Comparison of ENCODE assay signal across 12 mouse cellular contexts in the genomic region with DNA sequence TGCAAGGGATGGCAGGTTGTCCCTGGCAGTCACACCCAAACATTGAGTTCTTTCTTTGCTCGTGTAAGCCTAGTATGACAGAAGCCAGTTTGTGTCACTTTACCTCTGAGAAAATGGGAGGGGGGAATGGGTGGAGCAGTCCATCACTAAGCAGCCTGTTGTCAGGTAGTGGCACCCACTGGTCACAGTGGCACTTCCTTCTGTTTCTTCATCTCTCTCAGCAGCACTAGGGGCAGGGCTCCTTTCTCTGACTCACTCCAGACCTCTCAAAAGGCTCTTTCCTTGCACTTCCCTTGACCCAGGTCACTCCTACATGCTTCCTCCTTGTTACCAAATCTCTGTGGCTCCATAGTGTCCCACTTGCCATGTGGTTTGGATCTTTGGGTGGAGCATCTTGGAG. TPM values are rescaled to one million over a fixed set of nuclear protein-coding genes. Genes with fewer than 3 reads are reported as not detected.
DNase-seq lines count a peak whose midpoint lies in the region; ATAC-seq and TF ChIP-seq lines count a peak whose summit lies in the region.
"Had no signal": no experiment of that assay in that cellular context is flagged by ENCODE, and none has a peak within 500 bp of the region (broad histone marks: within the 10 kb centered on the region; RNA-seq: fewer than 3 reads in every experiment).

No protein-coding gene starts in this region.

- peak overlapping the region; percentile 54 for H3K27ac ChIP-seq in kidney, adult 2 months (ENCODE audit: insufficient read depth, low read depth, low read length)
- no peak overlapping the region; the same call in 1 of the 2 replicates for H3K27ac ChIP-seq in kidney, embryonic 14.5 days (ENCODE audit: low read depth, low read length)
- H3K27ac ChIP-seq: embryonic facial prominence, embryonic 13.5 days; hindbrain, embryonic 13.5 days had no signal

- 53% methylated on average over 1 of the region's 1 CpGs for WGBS in kidney, adult 2 months
- 56% methylated on average over 1 of the region's 1 CpGs for WGBS in kidney, embryonic 14.5 days

- H3K4me2 ChIP-seq in kidney, embryonic 14.5 days (replicated peaks; ENCODE audit: low read depth, low read length), result no peak overlapping the region
- H3K4me2 ChIP-seq: embryonic facial prominence, embryonic 13.5 days; hindbrain, embryonic 13.5 days; lung, embryonic 14.5 days had no signal

- H3K36me3 ChIP-seq in kidney, adult 2 months (ENCODE audit: control insufficient read depth, insufficient read depth, low read length), result no peaks in the 10 kb centered on the region
- no peaks in the 10 kb centered on the region for H3K36me3 ChIP-seq in kidney, embryonic 14.5 days (ENCODE audit: control insufficient read depth, insufficient read depth, low read length)
- H3K36me3 ChIP-seq: embryonic facial prominence, embryonic 13.5 days; hindbrain, embryonic 13.5 days had no signal

- no peak overlapping the region for H3K4me3 ChIP-seq in kidney, adult 2 months (ENCODE audit: insufficient read depth, low read depth, low read length)
- H3K4me3 ChIP-seq in kidney, embryonic 14.5 days (ENCODE audit: low read length), result no peak overlapping the region
- H3K4me3 ChIP-seq: embryonic facial prominence, embryonic 13.5 days; hindbrain, embryonic 13.5 days had no signal

- no peak for TF ChIP-seq CTCF in kidney, adult 2 months (conservative IDR thresholded peaks at IDR 0.05; ENCODE audit: insufficient read depth, insufficient read length, low read depth, low read length)

- H3K4me1 ChIP-seq in kidney, adult 2 months (ENCODE audit: control insufficient read depth, insufficient read depth, low read length), result no peaks in the 10 kb centered on the region
- H3K4me1 ChIP-seq in kidney, embryonic 14.5 days (ENCODE audit: control insufficient read depth, insufficient read depth, low read length), result no peaks in the 10 kb centered on the region

- no peak overlapping the region for H3K9ac ChIP-seq in kidney, embryonic 14.5 days (ENCODE audit: low read depth, low read length)
- H3K9ac ChIP-seq: embryonic facial prominence, embryonic 13.5 days; hindbrain, embryonic 13.5 days; lung, embryonic 14.5 days had no signal

- H3K27me3 ChIP-seq in kidney, adult 2 months (replicated peaks; ENCODE audit: control insufficient read depth, insufficient read depth, low read length), result no peaks in the 10 kb centered on the region
- H3K27me3 ChIP-seq in kidney, embryonic 14.5 days (ENCODE audit: control insufficient read depth, insufficient read depth, low read length), result no peaks in the 10 kb centered on the region
- H3K27me3 ChIP-seq: embryonic facial prominence, embryonic 13.5 days; hindbrain, embryonic 13.5 days had no signal

- no peak for TF ChIP-seq POLR2A in kidney, adult 2 months (IDR thresholded peaks at IDR 0.05; ENCODE audit: low read depth, low read length)

- DNase-seq in kidney, adult 2 months, result peak; percentile 19
- DNase-seq in thymus, postnatal 4 days, result peak; percentile 29
- DNase-seq in thymus, adult 18-20 months, result no peak
- DNase-seq in lung, postnatal 4 days, result peak; percentile 42 to 59
- DNase-seq in right cerebral cortex, postnatal 10 days (ENCODE audit: low spot score in 2 of 2), result no peak
- no peak for DNase-seq in urinary bladder, postnatal 14 days (ENCODE audit: low spot score)
- DNase-seq: cerebellum, adult 8-10 months; right cerebral cortex, postnatal 25 days had no signal

- H3K9me3 ChIP-seq in kidney, embryonic 14.5 days (ENCODE audit: control insufficient read depth, low read length), result no peaks in the 10 kb centered on the region
- H3K9me3 ChIP-seq: embryonic facial prominence, embryonic 13.5 days; hindbrain, embryonic 13.5 days had no signal

- no peak for ATAC-seq in kidney, embryonic 14.5 days (ENCODE audit: low FRiP score, low TSS enrichment)

RNA-seq across cellular contexts. Expression of a gene that starts 52.9 kb away (rescaled TPM):
- 21.2 and 22.2 TPM in 2 replicates for polyA plus RNA-seq in kidney, adult 2 months (2012; rRNA removed)
- polyA plus RNA-seq in kidney, embryonic 14.5 days (2014; fragmentation: Nextera tagmentation; extraction: Ambion mirVana), result 22.6 and 45.6 TPM in 2 replicates

Comparison
In these comparisons a context has a peak if more than half of its experiments do, and no peak if none do; other contexts are left out.
1. DNase-seq: peak in kidney, adult 2 months (single experiment), thymus, postnatal 4 days (single experiment) and lung, postnatal 4 days (2 of 2); none in thymus, adult 18-20 months (0 of 2), right cerebral cortex, postnatal 10 days (0 of 2) and urinary bladder, postnatal 14 days (single experiment).